Comparison of ENCODE assay signal across 14 mouse cellular contexts in the genomic region with DNA sequence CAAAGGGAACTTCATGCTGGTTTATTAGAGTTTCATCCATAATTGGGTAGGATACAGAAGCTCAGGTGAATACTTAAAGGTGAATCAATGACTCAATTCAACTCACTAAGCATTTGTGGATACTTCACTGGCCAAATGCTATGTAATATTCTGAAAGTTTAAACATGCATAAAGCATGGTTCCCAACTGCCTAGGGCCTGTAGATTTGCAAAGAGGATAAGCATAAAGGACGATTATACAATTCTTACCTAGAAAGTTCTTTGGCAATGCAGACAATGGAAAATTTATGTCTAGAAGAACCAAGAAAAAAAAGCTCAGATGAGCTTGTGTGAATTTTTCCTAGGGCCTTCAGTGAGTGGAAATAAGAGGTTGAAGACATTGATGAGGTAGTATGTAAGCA.
DNase-seq lines count a peak whose midpoint lies in the region.
"Had no signal": no experiment of that assay in that cellular context is flagged by ENCODE, and none has a peak within 500 bp of the region (broad histone marks: within the 10 kb centered on the region; RNA-seq: fewer than 3 reads in every experiment).

No protein-coding gene starts in this region.

- DNase-seq in fat pad, adult 2 months (ENCODE audit: extremely low read depth, low read depth, low spot score), result peak; percentile 64
- DNase-seq in gonadal fat pad, adult 2 months (ENCODE audit: low read depth), result peak; percentile 57
- DNase-seq in neural tube, embryonic 10.5 days (ENCODE audit: extremely low spot score, low spot score), result no peak
- no peak for DNase-seq in spleen, postnatal 14 days (ENCODE audit: low spot score in 2 of 2)
- DNase-seq: adrenal gland, adult 2 months; adrenal gland, adult 8-10 months; adrenal gland, postnatal 10 days; adrenal gland, postnatal 14 days; adrenal gland, postnatal 25 days; adrenal gland, postnatal 36 days; B cell, adult 2 months; cerebellum, adult 11 months; cerebellum, adult 11-12 months; cerebellum, adult 18-20 months had no signal

Comparison
In these comparisons a context has a peak if more than half of its experiments do, and no peak if none do; other contexts are left out.
1. DNase-seq: peak in fat pad, adult 2 months (single experiment) and gonadal fat pad, adult 2 months (single experiment); none in neural tube, embryonic 10.5 days (single experiment) and spleen, postnatal 14 days (0 of 2).